Mouse (Mus musculus) lung, postnatal 0 days (tissue): ENCODE data around the gene Fam114a2. TPM values are rescaled to one million over a fixed set of nuclear protein-coding genes. Genes with fewer than 3 reads are reported as not detected.
"Not testable (repeated sequence)": the region's sequence is repeated elsewhere in the genome, so short reads cannot be mapped to it uniquely, and the experiment has no call there.

ENCODE experiments used
- ATAC-seq: fragments of 200-750 bp; cut with Nextera tagmentation; 2 replicates; pipeline ENCODE4 v1.8.0; 2017; ENCODE audit warnings: moderate library complexity
- DNase-seq: peaks from one replicate; pipeline ENCODE4 v3.0.0-alpha.2; 2016; ENCODE audit warnings: low spot score
- H3K27ac ChIP-seq: fragments of 300-500 bp; sonication (generic); 2 replicates; pipeline ENCODE4 v1.5.1; 2014; ENCODE audit warnings: antibody characterized with exemption, mild to moderate bottlenecking, low read length, mixed read lengths
- H3K27me3 ChIP-seq: fragments of 300-500 bp; sonication (generic); replicated peaks from 2 replicates; pipeline ENCODE4 v1.6.1; 2014; ENCODE audit warnings: low read length, mixed read lengths; ENCODE audit not compliant: insufficient read depth
- H3K36me3 ChIP-seq: fragments of 300-500 bp; sonication (generic); 2 replicates; pipeline ENCODE4 v1.6.1; 2014; ENCODE audit warnings: low read length, mixed read lengths; ENCODE audit not compliant: insufficient read depth
- H3K4me1 ChIP-seq: fragments of 300-500 bp; sonication (generic); 2 replicates; pipeline ENCODE4 v1.6.1; 2014; ENCODE audit warnings: antibody characterized with exemption, low read depth, low read length, mixed read lengths; ENCODE audit not compliant: insufficient read depth
- H3K4me2 ChIP-seq: fragments of 300-500 bp; sonication (generic); replicated peaks from 2 replicates; pipeline ENCODE4 v1.6.1; 2014; ENCODE audit warnings: low read depth, mild to moderate bottlenecking, low read length, moderate library complexity, mixed read lengths
- H3K4me3 ChIP-seq: fragments of 300-500 bp; sonication (generic); 2 replicates; pipeline ENCODE4 v1.5.1; 2014; ENCODE audit warnings: low read depth, low read length
- H3K9ac ChIP-seq: fragments of 300-500 bp; sonication (generic); replicated peaks from 2 replicates; pipeline ENCODE4 v1.6.1; 2014; ENCODE audit warnings: low read depth, mild to moderate bottlenecking
- H3K9me3 ChIP-seq: fragments of 300-500 bp; sonication (generic); 2 replicates; pipeline ENCODE4 v1.6.1; 2016; ENCODE audit warnings: low read length, mixed read lengths
- CTCF ChIP-seq: IDR thresholded peaks from 2 replicates; pipeline ENCODE4 v1.5.1; 2016; ENCODE audit warnings: antibody characterized with exemption, mild to moderate bottlenecking
- EP300 ChIP-seq: IDR thresholded peaks from 2 replicates; pipeline ENCODE4 v1.6.1; 2016; ENCODE audit warnings: antibody characterized with exemption, mild to moderate bottlenecking, control low read depth
- WGBS: fragments of 180-500 bp; shearing (Covaris S2); extraction: QIAGEN DNeasy Blood & Tissue Kit; methylation state at CpG from one replicate; pipeline ENCODE4 v1.1.7; 2014; 5-methylcytosine and 5-hydroxymethylcytosine counted together
- polyA plus RNA-seq: library from polyadenylated mRNA; unstranded; fragments of >200 nt; fragmentation: Nextera tagmentation; extraction: Ambion mirVana; gene quantifications from 2 replicates; pipeline ENCODE4 v1.2.1, GENCODE M21; 2015

Fam114a2 gene
- polyA plus RNA-seq, result 62.7 and 71.9 TPM in 2 replicates

DNA sequence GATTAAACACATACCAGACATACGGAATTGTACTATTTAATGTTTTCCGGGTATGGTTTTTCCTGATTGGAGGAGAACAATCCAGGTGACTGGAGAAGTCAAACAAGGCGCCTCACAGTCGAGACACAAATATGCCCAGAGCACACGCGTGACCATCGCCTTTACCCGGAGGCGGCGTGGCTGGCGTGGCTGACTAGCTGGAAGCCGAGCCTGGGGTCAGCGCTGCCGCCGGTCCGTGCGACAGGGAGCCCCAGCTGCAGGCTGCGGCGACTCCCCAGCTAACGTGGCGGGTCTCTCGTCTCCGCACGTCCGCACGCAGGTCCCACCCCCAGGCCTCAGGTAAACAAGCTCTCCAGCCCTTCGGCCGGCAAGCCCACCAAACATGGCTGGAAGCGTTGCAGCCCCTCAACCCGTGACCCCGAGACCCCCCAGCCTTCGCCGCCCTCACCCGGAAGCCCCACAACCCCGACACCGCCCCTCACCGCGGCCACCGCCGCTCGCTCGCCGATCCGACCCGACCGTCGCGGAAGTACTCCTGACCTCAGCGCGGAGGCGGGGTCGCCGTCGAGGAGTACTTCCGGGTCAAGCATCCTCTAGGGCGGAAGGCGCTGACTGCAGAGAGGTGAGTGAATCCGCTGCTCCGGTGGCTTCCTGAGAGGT lies at the start of gene Fam114a2, which contains the start of gene Mfap3:
Gene Fam114a2 (minus strand): TSS at position 527 of the 660 bp plus-strand sequence.
Gene Mfap3 (plus strand): TSS at position 574 of the 660 bp plus-strand sequence.
- Histone ChIP-seq H3K36me3 (peaks cover 9% of the 10 kb centered on the region; the same call in 1 of the 2 replicates), H3K27me3 (no peaks in the 10 kb centered on the region), H3K27ac (peak within 1 kb of the TSS; percentile 90), H3K9ac (peak within 1 kb of the TSS; percentile 75), H3K9me3 (no peaks in the 10 kb centered on the region), H3K4me3 (peak within 1 kb of the TSS; percentile 80), H3K4me2 (peak within 1 kb of the TSS; percentile 81), H3K4me1 (peaks cover 11% of the 10 kb centered on the region; the same call in 1 of the 2 replicates)
- no peak for TF ChIP-seq CTCF
- WGBS, result 1% methylated on average over 52 of the region's 59 CpGs
- ATAC-seq (peak; percentile 96), DNase-seq (peak; percentile 89)

DNA sequence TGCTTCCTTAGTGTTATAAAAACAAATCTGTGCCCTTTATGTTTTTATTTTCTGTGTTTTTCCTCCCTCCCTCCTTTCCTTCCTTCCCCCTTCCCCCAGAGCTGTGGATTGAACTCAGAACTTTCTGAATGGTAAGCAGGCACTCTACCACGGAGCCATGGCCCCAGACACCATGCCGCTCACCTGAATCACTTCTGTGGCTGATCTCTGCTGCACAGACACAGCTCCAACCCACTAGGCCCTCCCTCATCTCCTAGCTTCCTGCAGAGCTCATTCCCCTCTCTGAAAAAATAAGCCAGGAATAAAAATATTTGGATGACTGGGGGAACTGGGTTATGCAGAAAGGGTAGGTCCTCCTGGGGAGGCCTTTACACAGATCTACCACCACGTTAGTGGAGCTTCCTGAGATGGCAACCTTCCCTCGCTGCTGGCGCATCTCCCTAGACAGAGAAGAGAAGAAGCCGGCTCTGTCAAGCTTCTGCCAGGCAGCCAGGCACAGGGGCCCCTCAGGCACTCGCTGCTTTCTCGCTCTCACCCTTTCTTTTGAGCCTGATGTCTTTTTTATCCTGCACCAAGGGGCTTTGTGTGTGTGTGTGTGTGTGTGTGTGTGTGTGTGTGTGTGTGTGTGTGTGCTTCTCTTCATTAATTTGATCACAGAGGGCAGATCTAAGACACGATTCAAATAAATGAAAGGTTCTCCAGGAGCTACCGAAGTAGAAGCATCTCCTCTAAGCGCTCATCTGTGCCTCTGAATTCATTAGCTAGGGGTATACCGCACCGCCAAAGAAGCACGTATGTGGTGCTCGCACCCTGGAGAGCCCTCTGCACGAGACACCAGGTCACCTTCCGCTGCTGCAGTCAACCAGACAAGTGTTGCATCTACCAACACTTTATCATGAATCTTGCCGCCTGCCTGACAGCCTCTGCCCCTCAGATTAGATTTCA lies 47.9 kb upstream of the Fam114a2 start:
- DNase-seq (no peak), ATAC-seq (no peak)
- Histone ChIP-seq H3K4me3 (no peak overlapping the region), H3K9me3 (peaks cover 8% of the 10 kb centered on the region; the same call in 1 of the 2 replicates), H3K27ac (no peak overlapping the region), H3K36me3 (no peaks in the 10 kb centered on the region), H3K4me2 (no peak overlapping the region), H3K9ac (no peak overlapping the region), H3K27me3 (0 out of 2 replicates have a peak, but pooled peaks cover 7% of the 10 kb centered on the region), H3K4me1 (no peaks in the 10 kb centered on the region)
- WGBS, result 41% methylated on average over 16 of the region's 18 CpGs
- no peak for TF ChIP-seq CTCF

DNA sequence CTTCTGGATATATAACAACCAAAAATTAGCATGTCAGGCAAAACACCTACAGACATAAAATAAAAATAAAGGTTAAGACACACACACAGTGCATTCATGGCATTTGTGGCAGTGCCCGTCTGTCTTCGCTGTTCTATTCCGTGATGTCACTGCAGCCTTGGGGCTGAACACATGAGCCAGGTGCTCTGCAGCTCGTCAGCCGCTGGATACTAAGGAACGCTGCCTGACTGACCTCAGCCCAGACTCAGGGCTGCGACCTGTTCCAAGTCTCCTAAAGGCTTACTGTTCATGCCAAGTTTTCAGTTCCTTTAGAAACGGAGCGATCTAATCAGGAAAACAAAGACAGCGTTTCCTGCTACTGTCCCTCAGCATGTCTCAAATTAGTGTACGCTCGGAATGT lies 46.1 kb upstream of the Fam114a2 start:
- H3K4me3 ChIP-seq, result no peak overlapping the region
- no peaks in the 10 kb centered on the region for H3K4me1 ChIP-seq
- peak; percentile 50 for DNase-seq
- no peak for ATAC-seq
- H3K27ac ChIP-seq, result no peak overlapping the region
- H3K9ac ChIP-seq, result no peak overlapping the region
- TF ChIP-seq EP300, result 0 out of 2 replicates have a peak, but pooled peaks have one; percentile 25
- TF ChIP-seq CTCF, result no peak
- H3K4me2 ChIP-seq, result no peak overlapping the region
- peaks cover 3% of the 10 kb centered on the region; the same call in 1 of the 2 replicates for H3K9me3 ChIP-seq
- H3K36me3 ChIP-seq, result no peaks in the 10 kb centered on the region
- WGBS, result 56% methylated on average over 12 of the region's 12 CpGs
- 0 out of 2 replicates have a peak, but pooled peaks cover 3% of the 10 kb centered on the region for H3K27me3 ChIP-seq

DNA sequence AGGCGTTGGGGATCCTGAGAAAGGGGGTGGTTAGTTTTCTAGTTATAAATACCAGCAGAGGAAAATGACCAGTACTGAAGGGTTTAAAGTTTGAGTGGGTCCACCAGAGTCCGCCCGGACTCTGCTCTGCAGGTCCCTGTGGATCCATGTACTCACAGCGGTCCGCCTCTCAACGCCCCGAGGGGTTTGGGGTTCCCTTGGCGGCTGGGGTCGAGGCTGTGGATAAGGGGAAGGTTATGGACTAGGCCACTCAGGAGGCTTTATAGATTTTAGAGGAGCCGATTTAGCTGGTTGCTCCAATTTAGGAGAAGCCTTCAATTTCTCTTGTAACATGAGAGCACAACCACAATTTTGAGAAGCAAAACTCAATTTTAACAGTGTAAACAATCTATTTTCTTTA lies 39.5 kb upstream of the Fam114a2 start:
- H3K27ac ChIP-seq, H3K9ac ChIP-seq, DNase-seq, ATAC-seq, H3K4me2 ChIP-seq, H3K9me3 ChIP-seq, H3K27me3 ChIP-seq, H3K4me3 ChIP-seq, H3K36me3 ChIP-seq, H3K4me1 ChIP-seq: not testable (repeated sequence)
- 97% methylated on average over 6 of the region's 10 CpGs for WGBS

DNA sequence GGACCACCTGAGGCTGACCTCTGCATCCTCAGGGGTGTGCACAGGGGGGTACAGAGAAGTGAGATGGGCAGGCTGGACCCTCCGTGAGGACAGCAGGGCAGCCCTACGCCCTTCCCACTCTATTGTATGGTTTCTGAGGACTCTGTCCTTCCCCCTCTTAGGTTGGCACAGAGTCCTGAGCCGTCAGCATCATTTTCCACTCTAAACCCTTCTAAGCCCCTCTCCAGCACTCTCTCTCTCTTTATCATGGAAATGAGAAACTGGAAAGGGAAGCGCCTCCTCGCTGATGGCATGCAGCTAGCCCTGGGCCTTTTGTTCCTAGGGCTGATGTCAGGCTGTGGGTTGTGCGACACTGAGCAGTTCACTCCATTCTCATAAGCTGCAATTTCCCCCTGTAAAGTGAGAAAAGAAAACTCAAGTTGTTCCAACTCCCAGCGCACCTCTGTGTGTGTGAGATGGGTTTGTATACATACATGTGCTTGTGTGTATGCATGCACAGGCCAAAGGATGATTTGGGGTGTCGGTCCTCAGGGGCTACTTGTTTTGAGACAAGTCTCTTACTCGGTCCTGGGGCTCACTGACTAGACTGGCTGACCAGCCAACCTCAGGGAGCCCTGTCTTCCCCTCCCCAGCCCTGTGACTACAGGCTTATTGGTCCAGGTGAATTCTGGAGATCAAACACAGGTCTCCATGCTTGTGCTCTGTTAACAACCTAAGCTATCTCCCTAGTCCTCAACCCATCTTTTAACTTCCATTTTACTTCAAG lies 34.8 kb upstream of the Fam114a2 start:
- TF ChIP-seq EP300, result no peak
- no peak for TF ChIP-seq CTCF
- H3K4me3 ChIP-seq, result no peak overlapping the region
- H3K36me3 ChIP-seq, result no peaks in the 10 kb centered on the region
- 67% methylated on average over 9 of the region's 9 CpGs for WGBS
- DNase-seq, result no peak
- H3K4me1 ChIP-seq, result no peaks in the 10 kb centered on the region
- no peak overlapping the region for H3K4me2 ChIP-seq
- no peaks in the 10 kb centered on the region for H3K27me3 ChIP-seq
- no peak overlapping the region for H3K9ac ChIP-seq
- H3K27ac ChIP-seq, result no peak overlapping the region
- no peak for ATAC-seq
- no peaks in the 10 kb centered on the region for H3K9me3 ChIP-seq
